Mouse (Mus musculus): Measurements from ENCODE around the gene Gse1.

Gene Gse1

DNA sequence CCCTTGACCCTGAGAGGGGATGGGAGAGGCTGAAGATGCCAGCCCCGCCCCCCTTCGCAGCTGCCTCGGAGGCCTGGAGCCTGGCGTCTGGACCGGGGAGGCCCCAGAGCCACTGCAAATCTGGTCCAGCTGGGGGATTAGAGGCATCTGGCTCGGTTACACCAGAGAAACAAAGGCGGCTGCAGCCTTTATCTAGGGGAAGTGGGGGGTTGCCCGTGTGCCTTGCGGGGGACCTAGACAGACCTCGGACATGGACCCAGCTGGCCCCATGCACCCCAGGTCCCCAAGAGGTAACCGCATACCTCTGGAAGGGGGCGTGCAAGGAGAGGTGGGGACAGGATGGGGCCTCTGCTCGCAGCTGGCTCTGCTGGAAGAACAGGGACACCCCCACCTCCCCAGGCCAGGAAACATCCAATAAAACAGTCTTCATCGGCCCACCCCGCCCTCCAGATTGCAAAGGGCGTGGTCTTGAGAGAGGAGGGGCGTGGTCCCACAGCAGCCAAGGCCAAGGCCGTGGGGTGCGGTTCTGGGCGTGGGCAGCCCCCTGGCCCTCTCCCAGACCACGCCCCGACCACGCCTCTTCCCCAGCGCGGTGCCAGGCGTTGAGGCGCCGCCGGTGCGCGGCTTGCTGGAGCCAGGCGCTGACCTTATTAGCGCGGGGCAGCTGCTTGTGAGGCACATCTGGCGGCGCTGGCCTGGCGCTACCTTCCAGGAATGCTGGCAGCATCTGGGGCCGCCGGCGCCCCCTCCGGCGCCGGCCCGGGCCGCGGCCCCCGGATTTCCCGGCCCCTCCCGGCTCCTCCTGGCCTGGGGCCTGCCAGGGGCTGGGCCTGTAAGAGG, 48.0 kb downstream of the Gse1 start:
- peak; percentile 64 for DNase-seq

DNA sequence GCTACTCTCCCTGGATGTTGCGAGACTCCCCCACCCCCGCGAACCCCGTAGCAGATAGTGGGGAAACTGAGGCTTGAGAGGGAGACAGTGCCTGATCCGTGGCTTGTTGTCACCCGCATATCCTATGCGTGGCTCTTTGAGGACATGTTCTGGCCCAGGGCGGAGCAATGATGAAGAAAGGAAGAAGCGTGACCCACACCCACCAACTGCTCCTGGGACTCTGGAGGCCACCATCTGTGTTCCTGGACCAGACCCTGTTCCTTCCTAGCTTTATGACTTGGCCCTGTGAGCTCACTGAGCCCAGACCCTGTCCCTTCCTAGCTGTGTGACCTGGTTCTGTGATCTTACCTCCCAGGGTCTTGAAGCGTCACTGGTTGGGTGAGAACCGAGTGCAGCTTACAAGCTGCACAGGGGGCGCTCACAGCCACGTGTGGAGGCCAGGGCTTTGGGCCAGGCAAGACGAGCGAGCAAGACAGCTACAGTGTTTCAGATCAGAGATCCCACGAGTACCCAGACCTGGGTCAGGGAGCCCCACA, 48.7 kb downstream of the Gse1 start:
- DNase-seq, result no peak

DNA sequence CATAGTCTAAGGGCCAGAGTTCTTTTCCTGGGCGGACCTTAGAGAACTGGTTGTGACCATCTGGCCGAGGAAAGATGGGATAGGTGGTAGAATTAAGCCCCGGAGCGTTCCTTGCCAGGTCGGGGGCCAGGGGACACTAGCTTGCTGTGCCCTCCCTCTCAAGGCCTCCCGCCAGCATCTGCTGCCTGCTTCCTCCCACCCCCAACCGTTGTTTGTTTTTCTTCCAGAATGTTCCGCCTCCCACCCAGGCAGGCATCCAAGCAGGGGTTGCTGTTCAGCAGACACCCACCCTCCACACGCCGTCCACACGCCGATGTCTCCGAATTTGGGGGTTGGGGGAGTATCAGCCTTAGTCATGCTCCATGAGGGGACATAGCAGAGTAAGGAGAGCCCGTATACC, 49.8 kb downstream of the Gse1 start:
- DNase-seq, result no peak

DNA sequence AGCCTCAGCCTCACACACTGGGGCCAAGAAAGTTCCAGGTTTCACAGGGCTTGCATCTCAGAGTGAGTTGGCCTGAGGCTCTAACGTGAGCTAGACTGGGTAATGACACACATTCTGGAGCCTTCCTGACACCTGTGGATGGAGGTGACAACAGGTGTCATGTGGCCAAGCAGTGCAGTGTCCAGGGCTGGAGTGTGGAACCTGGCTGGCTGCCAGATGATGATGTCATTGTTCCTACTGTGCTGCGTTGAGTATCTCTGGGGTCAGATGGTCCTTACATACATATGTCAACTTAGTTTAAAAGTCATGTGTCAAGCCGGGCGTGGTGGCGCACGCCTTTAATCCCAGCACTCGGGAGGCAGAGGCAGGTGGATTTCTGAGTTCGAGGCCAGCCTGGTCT, 51.2 kb downstream of the Gse1 start:
- no peak for DNase-seq

DNA sequence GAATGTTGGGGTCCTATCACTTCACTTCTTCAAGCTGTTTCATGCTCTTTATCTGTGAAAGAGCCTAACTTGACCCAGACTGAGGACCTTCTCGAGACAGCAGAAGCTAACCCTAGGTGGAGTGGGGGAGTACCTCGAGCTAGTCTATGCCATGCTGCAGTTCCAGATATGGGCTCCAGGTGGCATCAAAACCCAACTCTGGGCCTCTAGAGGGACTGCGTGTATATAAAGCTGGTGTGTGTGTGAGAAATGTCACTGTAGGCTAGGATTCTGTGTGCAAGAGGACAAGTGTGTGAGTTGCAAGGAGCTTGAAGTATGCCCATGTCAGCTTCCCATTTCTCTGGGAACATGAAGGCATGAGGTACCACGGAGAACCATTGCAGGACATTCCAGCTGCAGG, 53.2 kb downstream of the Gse1 start:
- DNase-seq, result peak; percentile 82

DNA sequence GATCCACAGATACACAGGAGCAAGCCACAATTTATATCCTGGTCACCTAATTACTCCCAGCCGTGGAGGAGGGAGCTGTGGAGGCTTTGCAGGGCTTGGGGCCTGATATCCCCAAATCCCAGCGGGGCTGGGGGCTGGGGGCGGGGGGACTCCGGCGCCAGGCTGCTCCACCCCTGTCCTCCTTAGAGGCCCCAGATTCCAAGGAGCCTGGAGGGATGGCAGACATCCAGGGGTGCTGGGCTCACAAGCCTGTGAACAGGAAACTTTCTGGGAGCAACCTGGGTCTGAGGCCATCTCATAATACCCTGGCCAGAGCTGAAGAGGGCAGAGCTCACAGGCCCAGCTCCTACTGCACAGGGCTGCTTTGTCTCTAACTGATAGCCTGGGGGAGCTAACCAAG, 54.2 kb downstream of the Gse1 start:
- DNase-seq, result no peak

DNA sequence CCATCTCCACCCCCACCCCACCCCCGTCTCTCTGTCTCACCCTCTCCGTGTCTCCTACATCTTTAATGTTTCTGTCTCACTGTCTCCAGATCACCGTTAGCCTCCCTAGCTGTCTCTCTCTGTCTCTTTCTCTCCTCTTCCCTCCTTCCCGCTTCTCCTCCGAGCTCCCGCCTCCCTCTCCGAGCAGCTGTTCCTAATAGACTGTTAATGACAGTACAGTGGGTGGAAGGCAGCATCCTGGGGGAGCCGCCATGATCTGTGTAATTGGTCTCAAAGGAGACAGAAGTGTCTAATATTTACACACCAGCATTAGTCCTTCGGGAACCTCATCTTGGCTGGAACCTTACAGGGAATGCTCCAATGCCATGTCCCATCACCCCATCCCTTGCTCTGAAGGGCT, 56.0 kb downstream of the Gse1 start:
- DNase-seq, result no peak

DNA sequence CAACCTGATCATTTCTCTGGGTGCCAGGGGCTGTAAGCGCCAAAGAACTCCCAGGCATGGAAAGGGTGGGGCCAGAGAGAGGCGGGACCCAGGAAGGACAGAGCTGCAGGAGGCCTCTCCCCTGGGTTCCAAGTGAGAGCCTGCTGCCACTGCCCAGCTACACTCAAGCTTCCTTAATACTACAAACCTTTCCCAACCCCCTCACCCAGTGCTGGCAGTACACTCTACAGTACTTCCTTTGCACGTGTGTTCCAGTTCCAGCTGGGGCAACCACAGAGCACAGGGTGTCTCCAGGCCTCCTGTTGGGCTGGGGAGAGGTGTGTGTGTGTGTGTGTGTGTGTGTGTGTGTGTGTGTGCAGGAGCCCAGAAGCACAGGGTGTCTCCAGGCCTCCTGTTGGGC, 56.8 kb downstream of the Gse1 start:
- no peak for DNase-seq

DNA sequence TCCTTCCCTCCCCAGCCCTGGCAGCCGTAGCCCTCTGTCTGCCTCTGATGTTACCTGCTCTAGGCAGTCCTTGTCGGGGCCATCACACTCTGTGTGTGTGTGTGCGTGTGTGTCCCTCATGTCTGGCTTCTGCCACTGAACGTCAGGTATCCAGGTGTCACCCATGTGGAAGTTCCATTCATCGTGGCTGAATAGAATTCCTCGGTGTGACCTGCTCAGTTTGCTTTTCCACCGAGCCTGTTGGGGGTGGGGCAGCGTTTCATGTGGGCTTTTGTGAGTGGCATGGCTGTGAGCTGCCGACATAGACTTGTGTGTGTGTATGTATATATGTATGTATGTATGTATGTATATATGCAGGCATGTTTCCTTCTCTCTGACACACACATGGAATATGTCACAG, 57.6 kb downstream of the Gse1 start:
- no peak for DNase-seq

DNA sequence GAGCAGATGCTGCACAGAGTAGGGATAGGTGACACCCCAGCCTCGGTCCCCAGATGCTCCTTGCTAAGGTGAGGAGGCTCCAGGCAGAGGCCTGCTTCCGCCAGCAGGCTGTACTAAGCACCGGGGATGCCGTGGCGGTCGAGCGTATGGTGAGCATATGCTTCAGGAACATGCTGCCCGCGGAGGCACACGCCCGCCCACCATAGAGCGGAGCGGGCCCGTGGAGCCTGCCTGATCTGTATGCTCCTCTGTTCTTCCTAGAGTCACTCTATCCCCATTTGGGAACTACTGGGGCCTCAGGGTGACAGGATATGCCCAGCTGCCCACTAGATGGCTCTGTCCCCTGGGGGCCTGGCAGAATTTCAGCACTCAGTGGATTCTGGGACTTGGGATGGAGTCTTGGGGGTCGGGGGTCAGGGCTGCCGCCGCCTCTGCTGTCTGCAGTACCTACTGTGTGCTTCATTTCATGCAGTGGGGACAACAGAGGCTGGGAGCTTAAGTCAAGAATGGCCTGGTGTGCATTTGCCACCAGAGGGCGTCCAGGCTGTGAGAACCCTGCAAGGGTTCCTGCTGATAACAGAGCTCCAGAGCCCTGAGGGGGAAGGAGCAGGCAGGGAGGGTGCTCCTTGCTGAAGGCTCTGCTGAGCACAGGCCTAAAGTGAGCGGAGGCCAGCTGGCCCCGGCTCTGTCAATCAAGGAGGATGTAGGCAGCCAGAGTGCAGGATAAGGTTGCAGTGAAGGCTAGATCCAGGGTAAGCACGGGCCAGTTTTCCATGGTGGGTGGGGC, 60.1 kb downstream of the Gse1 start:
- peak; percentile 72 for DNase-seq

DNA sequence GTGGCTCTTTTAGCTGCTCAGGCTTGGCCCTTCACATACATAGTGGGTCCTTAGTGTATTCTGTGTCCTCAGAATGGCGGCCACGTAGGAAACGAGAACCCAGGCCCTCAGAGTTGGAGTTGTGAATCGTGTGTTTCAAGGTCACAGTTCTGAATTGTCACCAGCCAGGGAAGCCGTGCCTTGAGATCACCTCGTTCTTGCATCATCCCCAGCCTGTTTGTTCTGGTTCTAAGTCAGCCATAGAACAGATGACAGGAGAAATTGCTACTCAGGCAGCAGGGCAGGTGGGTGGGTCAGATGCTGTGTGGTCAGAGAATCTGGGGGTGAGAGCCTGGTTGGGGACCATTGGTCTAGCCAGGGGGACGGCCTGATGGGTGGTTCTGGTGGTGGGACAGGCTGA, 60.9 kb downstream of the Gse1 start:
- no peak for DNase-seq

DNA sequence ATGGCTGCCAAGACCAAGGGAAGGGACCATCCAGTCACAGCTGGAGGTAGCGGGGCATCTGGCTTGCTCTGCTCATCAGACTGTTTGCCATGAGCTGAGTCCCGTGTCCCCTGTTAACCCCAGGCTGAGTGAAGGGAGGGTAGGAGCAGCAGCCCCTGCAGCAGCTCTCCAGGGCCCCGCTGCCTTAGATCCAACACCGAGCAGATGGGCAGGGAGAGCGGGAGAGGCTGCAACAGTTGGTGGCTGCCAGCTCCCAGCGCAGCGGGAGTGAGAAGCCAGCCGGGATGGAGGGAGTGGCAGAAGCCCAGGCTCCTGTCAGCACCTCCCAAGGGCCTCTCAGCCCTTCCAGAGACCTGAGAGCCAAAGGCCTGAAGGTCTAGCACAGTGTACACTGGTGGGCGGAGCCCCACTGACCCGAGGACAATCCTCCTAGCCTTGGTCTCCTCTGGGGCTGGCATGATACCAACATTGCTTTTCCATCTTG, 61.5 kb downstream of the Gse1 start:
- peak; percentile 75 for DNase-seq

DNA sequence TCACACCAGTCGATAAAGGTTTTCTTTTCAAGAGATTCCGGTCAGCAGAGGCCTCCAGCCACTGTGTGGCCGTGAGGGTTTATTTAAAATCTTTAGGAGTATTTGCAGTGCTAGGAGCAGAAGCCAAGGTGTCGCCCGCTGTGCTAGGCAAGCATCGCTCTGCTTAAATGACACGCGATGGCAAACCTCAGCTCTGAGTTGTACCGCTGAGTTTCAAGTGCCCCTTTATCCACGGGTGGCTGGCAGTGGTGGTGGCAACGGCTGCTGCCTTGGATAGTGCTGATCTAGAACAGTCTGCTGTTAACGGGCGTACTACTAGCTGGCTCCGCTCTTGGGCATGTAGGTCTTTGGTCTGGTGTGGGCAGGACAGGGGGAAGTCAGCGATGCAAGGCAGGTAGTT, 62.4 kb downstream of the Gse1 start:
- DNase-seq, result no peak

DNA sequence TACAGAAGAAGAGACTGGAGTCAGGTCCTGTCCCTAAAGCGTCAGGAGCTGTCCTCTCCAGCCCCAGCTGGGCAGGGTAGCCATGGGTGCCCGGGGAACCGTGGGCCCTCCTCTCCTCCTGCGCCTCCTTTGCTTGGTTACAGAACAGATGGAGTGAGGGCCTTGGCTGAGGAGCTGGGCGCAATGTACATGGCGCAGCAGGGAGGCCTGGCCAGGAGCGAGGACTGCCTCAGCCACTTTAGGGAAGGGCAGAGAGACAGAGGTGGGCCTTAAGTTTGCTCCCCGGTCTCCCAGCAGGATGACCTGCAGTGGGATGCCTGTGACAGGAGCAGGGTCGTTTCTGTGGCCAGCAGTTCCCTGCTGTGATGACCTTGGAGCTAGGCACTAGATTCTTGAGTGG, 63.4 kb downstream of the Gse1 start:
- DNase-seq, result no peak

DNA sequence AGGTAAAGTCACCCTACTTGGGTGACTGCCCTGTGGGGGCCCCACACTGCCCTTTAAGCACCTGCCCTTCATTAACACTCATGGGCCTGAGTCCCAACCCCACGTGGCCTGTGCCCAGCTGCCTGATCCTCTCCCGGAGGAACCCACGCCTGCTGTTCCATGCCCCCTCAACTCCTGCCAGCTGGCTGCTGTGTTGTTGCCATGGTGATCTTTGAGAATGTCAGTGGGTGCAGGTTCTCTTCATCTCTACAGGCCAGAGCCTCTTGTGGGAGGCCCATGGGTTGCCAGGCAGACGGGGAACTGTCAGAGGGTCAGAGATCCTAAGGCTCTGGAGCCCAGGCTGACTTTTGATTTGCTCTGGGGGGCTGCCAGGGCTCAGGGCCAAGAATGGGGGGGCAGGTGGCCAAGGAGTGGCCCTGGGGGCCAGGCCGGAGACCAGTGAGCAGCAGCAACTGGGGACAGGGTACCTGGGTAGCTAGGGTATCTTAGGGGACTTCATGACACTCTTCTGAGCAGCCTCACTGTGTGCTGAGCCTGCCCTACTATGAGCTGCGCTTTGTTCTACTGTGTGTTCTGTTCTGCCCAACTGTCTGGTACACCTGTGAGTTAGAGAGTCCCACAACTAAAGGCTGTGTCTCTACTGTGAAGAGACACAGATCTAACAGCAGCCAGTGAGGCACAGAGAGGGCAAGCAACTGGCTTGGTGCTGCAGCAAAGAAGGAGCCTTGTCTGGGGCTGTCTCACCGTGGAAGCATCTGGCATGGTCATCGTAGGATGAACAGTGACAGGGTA, 64.3 kb downstream of the Gse1 start:
- DNase-seq, result peak; percentile 85

DNA sequence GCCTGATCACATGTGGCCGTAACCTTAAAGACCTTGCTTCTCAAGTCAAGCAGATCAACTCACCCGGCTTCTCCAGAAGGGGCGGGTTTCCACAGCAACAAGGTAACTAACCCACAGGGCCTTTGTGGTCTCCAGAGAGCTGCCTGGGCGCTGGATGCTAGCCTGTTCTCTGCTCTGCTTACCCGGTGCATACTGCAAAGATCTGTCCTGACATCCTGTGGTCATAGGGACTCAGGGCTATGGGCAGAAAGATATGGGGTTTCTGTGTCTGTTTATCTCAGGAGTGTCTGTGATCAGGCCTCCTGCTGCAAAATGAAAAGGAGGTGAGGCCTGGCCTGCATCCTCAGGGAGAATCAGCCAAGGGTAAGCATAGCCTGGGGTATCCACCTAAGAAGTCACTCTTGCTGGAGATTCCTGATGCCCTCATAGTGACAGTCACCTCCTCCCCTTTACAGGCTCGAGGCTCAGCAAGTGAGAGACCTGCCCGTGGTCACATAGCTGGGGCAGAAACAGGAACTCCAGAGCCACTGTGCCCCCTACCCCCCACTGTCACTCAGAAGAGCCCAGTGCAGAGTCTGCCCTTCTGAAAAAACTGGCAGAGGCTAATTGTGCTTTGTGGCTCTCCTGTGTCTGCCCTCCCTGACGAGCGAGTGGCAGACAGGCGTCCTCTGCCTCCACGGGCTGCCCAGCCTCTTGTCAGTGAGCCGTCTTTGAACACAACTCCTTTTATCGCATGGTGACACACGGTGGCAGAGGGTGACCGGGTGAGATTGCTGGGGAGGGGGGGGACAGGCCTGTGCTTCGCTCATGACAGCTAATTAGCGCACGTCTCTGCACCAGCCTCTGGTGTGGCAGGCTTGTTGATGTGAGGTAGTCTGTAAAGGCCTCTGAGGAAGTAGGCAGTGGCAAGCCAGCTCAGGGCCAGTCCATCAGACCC, 65.4 kb downstream of the Gse1 start:
- DNase-seq, result no peak

DNA sequence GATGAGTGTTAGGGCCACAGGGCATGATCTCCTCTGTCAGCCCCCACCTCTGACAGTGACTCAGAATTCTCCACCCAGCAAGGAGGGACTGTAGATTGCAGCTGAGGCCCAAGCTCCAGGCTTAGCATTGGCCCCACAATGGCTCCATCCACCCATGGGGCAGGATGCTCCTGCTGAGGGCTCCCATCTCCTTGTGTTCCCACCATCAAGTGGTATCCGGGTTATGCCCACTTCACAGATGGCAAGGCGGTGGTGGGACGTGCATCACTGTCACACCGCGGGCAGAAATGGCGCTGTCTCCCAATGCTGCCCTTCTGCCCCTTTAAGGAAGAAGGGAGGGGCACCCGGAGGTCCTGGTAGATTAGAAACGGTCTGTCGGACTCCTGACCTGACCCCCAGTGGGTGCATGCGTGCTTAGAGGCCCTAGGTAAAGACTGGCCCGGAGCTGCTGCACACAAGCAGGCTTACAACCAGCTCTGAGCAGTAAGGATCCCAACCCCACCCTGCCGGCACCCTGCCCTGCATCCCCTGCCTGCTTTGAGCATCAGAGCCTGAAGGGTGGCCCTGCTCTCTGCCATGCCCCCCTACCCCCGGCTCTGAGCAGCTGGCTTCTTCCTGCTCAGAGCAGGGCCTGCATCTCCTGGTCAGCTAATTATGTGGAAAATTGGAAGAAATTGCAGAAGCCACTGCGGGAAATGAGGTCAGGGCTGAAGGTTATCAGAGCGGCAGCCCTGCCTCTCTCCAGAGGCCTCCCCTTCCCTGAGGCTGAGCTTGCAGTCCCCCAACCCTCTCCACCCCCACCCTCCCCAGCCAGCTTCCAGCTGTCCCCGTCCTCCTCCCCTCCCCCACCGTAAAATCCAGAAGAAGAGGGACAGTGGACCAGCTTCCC, 67.0 kb downstream of the Gse1 start:
- DNase-seq, result no peak

DNA sequence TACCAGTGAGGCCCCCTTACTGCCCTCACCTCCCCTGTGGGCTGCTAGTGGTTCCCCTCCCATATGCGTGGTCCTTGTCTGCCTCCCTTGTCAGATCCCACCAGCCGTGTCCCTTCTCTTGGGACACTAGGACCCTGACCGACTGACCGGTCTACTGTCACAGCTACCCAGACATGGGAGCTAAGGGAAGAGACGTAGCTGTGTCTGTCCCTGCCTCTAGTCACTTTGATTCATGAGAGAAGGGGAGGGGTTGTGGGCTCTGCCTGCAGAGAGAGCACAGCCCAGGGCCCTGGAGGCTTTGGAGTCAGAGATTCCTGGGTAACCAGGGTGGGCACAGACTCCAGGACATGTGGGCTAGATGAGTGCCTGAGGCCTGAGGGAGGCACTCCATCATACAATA, 68.7 kb downstream of the Gse1 start:
- DNase-seq, result no peak

DNA sequence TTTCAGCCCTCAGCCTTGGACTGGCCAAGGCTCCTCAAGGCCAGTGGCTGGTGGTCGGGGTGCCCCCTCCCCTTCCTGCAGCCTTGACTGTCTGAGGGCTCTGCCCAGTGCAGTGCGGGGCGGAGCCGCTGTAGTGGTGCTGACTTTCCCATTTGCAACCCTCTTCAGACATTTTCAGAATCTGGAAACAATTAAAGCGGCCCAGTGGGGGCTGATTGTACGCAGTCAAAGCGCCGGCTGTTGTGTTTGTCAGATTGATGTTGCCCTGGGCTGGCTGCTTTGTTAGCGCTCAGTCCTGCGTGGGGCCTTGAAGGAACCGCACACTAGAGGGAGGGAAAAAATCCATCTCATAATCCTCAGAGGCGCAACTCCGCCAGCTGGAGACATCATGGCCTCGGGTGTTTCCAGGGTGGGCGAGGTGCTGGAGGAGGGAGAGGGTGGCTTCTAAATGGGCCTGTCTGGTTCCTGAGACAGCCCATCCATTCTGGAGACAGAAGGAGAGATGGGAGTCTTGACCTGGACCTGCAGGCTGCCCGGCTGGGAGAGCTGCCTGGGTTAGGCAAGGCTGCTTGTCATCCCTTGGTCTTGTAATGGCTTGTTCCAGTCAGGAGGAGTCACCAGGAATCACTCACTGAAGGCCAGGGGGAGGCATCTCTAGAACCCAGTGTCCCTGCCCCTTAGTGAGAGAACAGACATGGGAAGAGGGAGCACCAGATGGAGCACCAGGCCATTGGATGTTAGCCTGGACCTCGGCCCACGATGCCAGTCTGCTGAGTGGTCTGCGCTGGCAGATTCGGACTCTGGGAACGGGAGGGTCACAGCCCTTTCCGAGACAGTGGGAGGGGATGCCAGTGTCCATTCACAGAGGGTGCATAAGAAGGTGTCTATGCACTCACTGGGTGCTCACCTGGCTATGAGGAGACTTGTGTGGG, 70.6 kb downstream of the Gse1 start:
- no peak for DNase-seq
